Mouse (Mus musculus) forelimb bud, embryonic 11.5 days (tissue): ENCODE results near the gene Nudt2.

Source experiments
- DNase-seq: peaks from one replicate; pipeline ENCODE4 v3.0.0-alpha.2; 2012; ENCODE audit warnings: low read depth, low spot score

Gene Nudt2

GRCm38 (mm10) chr4:41520641-41521040 is 55.7 kb downstream of the Nudt2 start:
- DNase-seq, result no peak

- DNase-seq, result no peak
Observed at GRCm38 (mm10) chr4:41522136-41522535, 57.2 kb downstream of the Nudt2 start.

DNA sequence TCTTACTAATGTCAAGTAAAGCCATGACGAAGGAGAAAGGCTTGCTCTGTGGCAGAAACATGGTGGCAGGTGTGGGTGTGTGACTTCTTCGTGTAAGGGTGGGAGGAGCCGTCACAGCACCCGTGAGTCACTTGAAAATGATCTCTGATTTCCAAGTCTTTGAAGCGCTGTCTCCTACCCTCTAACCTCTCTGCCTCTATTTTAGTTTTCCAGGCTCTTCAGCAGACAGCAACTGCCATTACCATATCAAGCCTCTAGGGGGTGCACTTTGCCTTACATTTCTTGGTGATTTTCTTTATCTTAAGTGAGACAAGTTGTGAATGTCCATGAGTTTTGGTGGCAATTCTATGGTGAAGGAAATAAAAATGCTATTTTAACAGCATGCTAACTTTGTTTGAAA is 57.8 kb downstream of the Nudt2 start:
- no peak for DNase-seq

- DNase-seq, result no peak
Observed at GRCm38 (mm10) chr4:41523839-41524238, 58.9 kb downstream of the Nudt2 start.

DNA sequence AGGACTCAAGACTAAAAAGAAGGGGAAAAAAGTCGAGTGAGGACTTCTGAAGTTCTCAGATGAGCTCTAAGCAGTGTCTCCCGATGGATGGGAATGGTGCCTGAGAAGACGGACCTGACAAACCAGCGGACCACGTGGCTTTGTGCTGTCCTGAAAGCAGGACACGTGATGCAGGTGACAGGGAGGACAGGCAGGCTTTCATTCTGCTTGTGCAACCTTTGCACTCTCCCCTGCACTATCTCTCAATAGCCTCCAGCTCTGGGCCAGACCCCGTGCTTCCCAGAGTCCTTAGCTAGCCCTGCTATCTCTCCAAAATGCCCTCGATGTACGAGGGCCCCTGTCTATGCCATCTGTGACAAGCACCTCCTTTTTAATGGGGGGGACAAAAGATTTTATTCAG is 59.9 kb downstream of the Nudt2 start:
- no peak for DNase-seq

DNA sequence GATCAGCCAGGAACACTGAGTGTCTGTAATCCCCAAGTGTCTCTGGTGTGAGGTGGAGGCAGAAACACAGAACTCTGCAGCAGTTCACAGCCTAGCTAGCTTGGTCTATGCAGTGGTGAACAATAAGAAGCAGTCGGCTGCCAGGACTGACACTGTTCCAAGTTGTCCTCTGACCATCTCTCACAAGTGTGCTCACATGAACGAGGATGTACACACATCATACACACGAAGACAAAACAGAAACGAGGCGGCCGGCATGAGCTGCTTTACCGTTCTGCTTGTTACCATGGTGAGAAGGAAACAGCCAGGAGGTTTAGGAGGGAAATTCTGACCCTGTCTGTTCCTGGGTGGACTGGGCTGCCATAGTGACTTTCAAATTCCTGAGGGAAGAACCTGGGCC is 61.6 kb downstream of the Nudt2 start:
- no peak for DNase-seq

DNA sequence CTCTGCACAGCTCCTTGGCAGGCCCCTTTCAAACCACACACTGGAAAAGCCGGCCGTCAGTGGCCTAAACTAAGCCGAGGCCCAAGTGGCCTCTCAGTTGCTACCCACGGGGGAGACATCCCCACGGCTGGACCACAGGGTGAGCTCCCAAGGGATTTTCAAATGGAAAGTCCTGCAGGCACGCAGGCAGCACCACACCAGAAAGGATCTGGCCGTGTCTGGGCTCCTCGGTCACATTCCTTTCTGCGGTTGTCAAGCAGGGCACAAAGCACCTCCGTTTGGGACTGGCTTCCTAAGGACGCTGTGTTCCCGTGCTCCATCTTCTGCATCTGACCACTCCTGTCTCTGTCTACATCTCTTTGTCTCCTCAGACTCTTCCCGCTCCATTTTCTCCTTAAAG is 62.1 kb downstream of the Nudt2 start:
- no peak for DNase-seq

- no peak for DNase-seq
Observed at GRCm38 (mm10) chr4:41527996-41528395, 63.0 kb downstream of the Nudt2 start.
